In the genomic region with DNA sequence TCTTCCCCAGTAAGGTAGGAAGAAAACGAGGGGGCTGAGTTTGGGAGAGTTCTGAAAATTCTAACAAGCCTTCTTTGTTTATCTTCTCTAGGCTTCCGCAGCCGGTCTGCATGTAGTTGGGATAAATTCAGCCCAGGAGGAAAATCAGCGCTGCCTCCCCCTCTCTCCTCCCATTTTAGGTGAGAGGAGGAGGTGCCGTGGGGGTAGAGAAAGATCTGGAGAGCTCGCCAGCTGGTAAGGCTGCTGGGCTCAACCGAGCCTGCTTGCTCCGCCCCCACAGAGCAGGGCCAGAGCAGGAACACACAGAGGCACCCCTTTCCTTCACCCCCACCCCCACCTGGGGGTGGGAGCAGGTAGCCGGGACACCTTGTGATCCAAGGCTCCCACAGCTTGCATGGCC, we compare ENCODE assay signal across 9 mouse cellular contexts. TPM values are rescaled to one million over a fixed set of nuclear protein-coding genes. Genes with fewer than 3 reads are reported as not detected.
DNase-seq lines count a peak whose midpoint lies in the region; ATAC-seq and TF ChIP-seq lines count a peak whose summit lies in the region.
"Had no signal": no experiment of that assay in that cellular context is flagged by ENCODE, and none has a peak within 500 bp of the region (broad histone marks: within the 10 kb centered on the region; RNA-seq: fewer than 3 reads in every experiment).

No protein-coding gene starts in this region.

- 16% methylated on average over 9 of the region's 9 CpGs for WGBS in kidney, embryonic 15.5 days
- WGBS in embryonic facial prominence, embryonic 12.5 days, result 13% methylated on average over 9 of the region's 9 CpGs
- WGBS in intestine, embryonic 15.5 days, result 8% methylated on average over 9 of the region's 9 CpGs
- 17% methylated on average over 9 of the region's 9 CpGs for WGBS in liver, postnatal 0 days (ENCODE audit: insufficient replicate concordance)
- WGBS in midbrain, embryonic 16.5 days, result 32% methylated on average over 9 of the region's 9 CpGs

- H3K36me3 ChIP-seq in kidney, embryonic 15.5 days, result no peaks in the 10 kb centered on the region
- no peaks in the 10 kb centered on the region for H3K36me3 ChIP-seq in embryonic facial prominence, embryonic 12.5 days
- H3K36me3 ChIP-seq in intestine, embryonic 15.5 days, result no peaks in the 10 kb centered on the region
- no peaks in the 10 kb centered on the region for H3K36me3 ChIP-seq in liver, postnatal 0 days (replicated peaks; ENCODE audit: insufficient read depth, low read length)
- H3K36me3 ChIP-seq in midbrain, embryonic 16.5 days (ENCODE audit: control insufficient read depth, insufficient read depth, low read length), result no peaks in the 10 kb centered on the region

- no peak for DNase-seq in kidney, postnatal 10 days
- no peak for DNase-seq in liver, postnatal 0 days
- DNase-seq in embryo, embryonic 10.5 days (ENCODE audit: low spot score), result no peak
- DNase-seq in cerebellum, postnatal 36 days, result no peak

- H3K27me3 ChIP-seq in kidney, embryonic 15.5 days, result no peaks in the 10 kb centered on the region
- no peaks in the 10 kb centered on the region for H3K27me3 ChIP-seq in embryonic facial prominence, embryonic 12.5 days
- no peaks in the 10 kb centered on the region for H3K27me3 ChIP-seq in intestine, embryonic 15.5 days (replicated peaks)
- no peaks in the 10 kb centered on the region for H3K27me3 ChIP-seq in liver, postnatal 0 days (ENCODE audit: insufficient read depth, low read length)
- no peaks in the 10 kb centered on the region for H3K27me3 ChIP-seq in midbrain, embryonic 16.5 days (ENCODE audit: control insufficient read depth, insufficient read depth, low read depth, low read length)
- H3K27me3 ChIP-seq: Patski had no signal

- H3K4me1 ChIP-seq in kidney, embryonic 15.5 days, result peaks cover 23% of the 10 kb centered on the region
- peaks cover 28% of the 10 kb centered on the region for H3K4me1 ChIP-seq in embryonic facial prominence, embryonic 12.5 days
- H3K4me1 ChIP-seq in intestine, embryonic 15.5 days (replicated peaks), result peaks cover 15% of the 10 kb centered on the region
- H3K4me1 ChIP-seq in liver, postnatal 0 days (ENCODE audit: insufficient read depth), result 0 out of 2 replicates have a peak, but pooled peaks cover 3% of the 10 kb centered on the region
- no peaks in the 10 kb centered on the region for H3K4me1 ChIP-seq in midbrain, embryonic 16.5 days (ENCODE audit: control insufficient read depth, insufficient read depth, low read length)

- 0 out of 2 replicates have a peak overlapping the region, but pooled peaks have one; percentile 5 for H3K27ac ChIP-seq in kidney, embryonic 15.5 days
- peak overlapping the region; percentile 63 for H3K27ac ChIP-seq in embryonic facial prominence, embryonic 12.5 days
- H3K27ac ChIP-seq in intestine, embryonic 15.5 days, result peak overlapping the region; percentile 52; the same call in 1 of the 2 replicates
- no peak overlapping the region for H3K27ac ChIP-seq in liver, postnatal 0 days (ENCODE audit: low read depth)
- no peak overlapping the region for H3K27ac ChIP-seq in midbrain, embryonic 16.5 days (ENCODE audit: low read length)

- ATAC-seq in kidney, embryonic 15.5 days (replicated peaks; ENCODE audit: low FRiP score), result peak; percentile 47; the same call in 1 of the 2 replicates
- ATAC-seq in embryonic facial prominence, embryonic 12.5 days (ENCODE audit: insufficient number of reproducible peaks, insufficient read depth, low FRiP score, low TSS enrichment), result no peak
- ATAC-seq in intestine, embryonic 15.5 days, result peak; percentile 62
- no peak for ATAC-seq in liver, postnatal 0 days
- ATAC-seq in midbrain, embryonic 16.5 days, result no peak
- ATAC-seq: Patski had no signal

- no peak for TF ChIP-seq CTCF in liver, postnatal 0 days (IDR thresholded peaks at IDR 0.05; ENCODE audit: low read depth)

- H3K9ac ChIP-seq in kidney, embryonic 15.5 days, result no peak overlapping the region
- H3K9ac ChIP-seq in embryonic facial prominence, embryonic 12.5 days, result no peak overlapping the region
- no peak overlapping the region for H3K9ac ChIP-seq in intestine, embryonic 15.5 days
- no peak overlapping the region for H3K9ac ChIP-seq in liver, postnatal 0 days (replicated peaks)
- no peak overlapping the region for H3K9ac ChIP-seq in midbrain, embryonic 16.5 days (ENCODE audit: low read depth, low read length)

- peak overlapping the region; percentile 6; the same call in 1 of the 2 replicates for H3K4me3 ChIP-seq in kidney, embryonic 15.5 days (replicated peaks)
- no peak overlapping the region for H3K4me3 ChIP-seq in embryonic facial prominence, embryonic 12.5 days
- no peak overlapping the region for H3K4me3 ChIP-seq in intestine, embryonic 15.5 days (replicated peaks)
- H3K4me3 ChIP-seq in liver, postnatal 0 days (ENCODE audit: low read depth, low read length), result no peak overlapping the region
- H3K4me3 ChIP-seq in midbrain, embryonic 16.5 days (ENCODE audit: low read depth, low read length), result no peak overlapping the region

- TF ChIP-seq EP300 in liver, postnatal 0 days (IDR thresholded peaks at IDR 0.05; ENCODE audit: low read depth), result no peak

- peak overlapping the region; percentile 48 for H3K4me2 ChIP-seq in kidney, embryonic 15.5 days
- peak overlapping the region; percentile 42 for H3K4me2 ChIP-seq in embryonic facial prominence, embryonic 12.5 days (replicated peaks)
- H3K4me2 ChIP-seq in intestine, embryonic 15.5 days (replicated peaks), result peak overlapping the region; percentile 48
- 0 out of 2 replicates have a peak overlapping the region, but pooled peaks have one; percentile 7 for H3K4me2 ChIP-seq in liver, postnatal 0 days (ENCODE audit: low read depth, low read length)
- no peak overlapping the region for H3K4me2 ChIP-seq in midbrain, embryonic 16.5 days (ENCODE audit: low read length)

- H3K9me3 ChIP-seq in kidney, embryonic 15.5 days (replicated peaks), result no peaks in the 10 kb centered on the region
- H3K9me3 ChIP-seq in embryonic facial prominence, embryonic 12.5 days, result no peaks in the 10 kb centered on the region
- H3K9me3 ChIP-seq in intestine, embryonic 15.5 days, result no peaks in the 10 kb centered on the region
- H3K9me3 ChIP-seq in liver, postnatal 0 days (ENCODE audit: low read length), result no peaks in the 10 kb centered on the region
- no peaks in the 10 kb centered on the region for H3K9me3 ChIP-seq in midbrain, embryonic 16.5 days (replicated peaks; ENCODE audit: control insufficient read depth, low read length, poor library complexity, severe bottlenecking)

RNA-seq across cellular contexts. Expression of a gene that starts 16.6 kb away (rescaled TPM):
- 1.3 and 1.4 TPM in 2 replicates for polyA plus RNA-seq in kidney, embryonic 15.5 days (2015; fragmentation: Nextera tagmentation; extraction: Ambion mirVana)
- polyA plus RNA-seq in embryonic facial prominence, embryonic 12.5 days (2016; fragmentation: Nextera tagmentation; extraction: Ambion mirVana), result 4.0 and 5.4 TPM in 2 replicates
- 0.18 and 0.25 TPM in 2 replicates for polyA plus RNA-seq in intestine, embryonic 15.5 days (2015; fragmentation: Nextera tagmentation; extraction: Ambion mirVana)
- polyA plus RNA-seq in liver, postnatal 0 days (2015; fragmentation: Nextera tagmentation; extraction: Ambion mirVana), result 0.06 and 0.18 TPM in 2 replicates
- polyA plus RNA-seq in midbrain, embryonic 16.5 days (2015; fragmentation: Nextera tagmentation; extraction: Ambion mirVana), result 0.15 and 0.24 TPM in 2 replicates

Comparison
In these comparisons a context has a peak if more than half of its experiments do, and no peak if none do; other contexts are left out.
1. ATAC-seq: peak in kidney, embryonic 15.5 days (single experiment) and intestine, embryonic 15.5 days (single experiment); none in embryonic facial prominence, embryonic 12.5 days (single experiment), liver, postnatal 0 days (single experiment) and midbrain, embryonic 16.5 days (single experiment).
2. H3K27ac ChIP-seq: peak in kidney, embryonic 15.5 days (single experiment), embryonic facial prominence, embryonic 12.5 days (single experiment) and intestine, embryonic 15.5 days (single experiment); none in liver, postnatal 0 days (single experiment) and midbrain, embryonic 16.5 days (single experiment).